Mouse (Mus musculus) gastrocnemius, postnatal 36 days (tissue): ENCODE data around the gene Dlgap5. TPM values are rescaled to one million over a fixed set of nuclear protein-coding genes. Genes with fewer than 3 reads are reported as not detected.
"Not testable (repeated sequence)": the region's sequence is repeated elsewhere in the genome, so short reads cannot be mapped to it uniquely, and the experiment has no call there.

ENCODE experiments used
- DNase-seq, 2 experiments: peaks; one replicate each; pipeline ENCODE4 v3.0.0; 2022
- intact Hi-C: fragments of 180-260 bp; cut with DNase I; formaldehyde crosslinking; loops from one replicate; pipeline ENCODE4 v1.15.1; 2025
- long read RNA-seq, 2 experiments: library from polyadenylated mRNA; stranded (forward); transcript quantifications; one replicate each; pipeline ENCODE4 v2.0.0; 2021
- total RNA-seq, 2 experiments: library from RNA; stranded (reverse); gene quantifications; 2 replicates each; pipeline ENCODE4 v1.2.3; 2021

The Dlgap5 gene
- total RNA-seq: under 1 TPM; 0.49 to 0.56 TPM
- long read RNA-seq, experiment 1: 0 reads
- long read RNA-seq, experiment 2: 0 reads

DNA sequence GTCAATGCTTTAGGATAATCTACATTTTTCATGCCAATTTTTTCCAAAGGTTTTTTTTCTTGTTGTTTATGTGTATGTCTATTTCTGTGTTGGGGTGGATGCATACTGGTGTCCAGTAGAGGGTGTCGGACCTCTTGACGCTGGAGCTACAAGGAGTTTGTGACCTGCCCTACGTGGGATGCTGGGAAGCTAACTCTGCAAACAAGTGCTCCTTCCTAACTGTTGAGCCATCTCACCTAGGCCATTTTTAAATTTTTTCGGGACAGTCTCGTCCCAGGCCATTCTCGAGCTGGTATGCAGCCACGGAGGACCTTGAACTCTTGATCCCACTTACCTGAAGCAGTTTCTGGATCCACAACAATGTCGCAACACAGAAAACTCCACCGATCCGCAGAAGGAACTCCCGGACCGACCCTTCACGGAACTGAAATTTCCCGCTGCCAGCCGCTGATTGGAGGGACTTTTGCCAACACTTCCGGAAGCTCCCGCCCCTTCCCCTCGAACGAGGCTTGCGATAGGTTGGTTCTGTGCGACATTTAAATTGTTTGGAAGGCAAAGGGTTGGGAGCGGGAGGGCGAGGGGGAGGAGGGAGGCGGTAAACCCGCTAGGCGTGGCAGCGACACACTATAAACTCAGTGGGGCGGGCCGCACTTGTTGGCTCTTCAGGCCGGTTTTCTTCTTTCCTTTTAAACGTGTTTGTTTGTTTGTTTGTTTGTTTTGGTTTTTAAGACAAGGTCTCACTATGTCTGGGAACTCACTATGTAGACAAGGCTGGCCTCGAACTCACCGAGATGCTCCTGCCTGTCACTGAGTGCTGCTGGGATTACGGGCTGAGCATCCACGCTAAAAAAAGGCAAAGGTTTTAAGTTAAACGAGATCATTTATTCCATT is at the start of gene Dlgap5:
Gene Dlgap5, minus strand, starts transcription at position 633 of the 891 bp plus-strand sequence.
- intact Hi-C loops: no loop called here
- peak; percentile 87 to 89 for DNase-seq

DNA sequence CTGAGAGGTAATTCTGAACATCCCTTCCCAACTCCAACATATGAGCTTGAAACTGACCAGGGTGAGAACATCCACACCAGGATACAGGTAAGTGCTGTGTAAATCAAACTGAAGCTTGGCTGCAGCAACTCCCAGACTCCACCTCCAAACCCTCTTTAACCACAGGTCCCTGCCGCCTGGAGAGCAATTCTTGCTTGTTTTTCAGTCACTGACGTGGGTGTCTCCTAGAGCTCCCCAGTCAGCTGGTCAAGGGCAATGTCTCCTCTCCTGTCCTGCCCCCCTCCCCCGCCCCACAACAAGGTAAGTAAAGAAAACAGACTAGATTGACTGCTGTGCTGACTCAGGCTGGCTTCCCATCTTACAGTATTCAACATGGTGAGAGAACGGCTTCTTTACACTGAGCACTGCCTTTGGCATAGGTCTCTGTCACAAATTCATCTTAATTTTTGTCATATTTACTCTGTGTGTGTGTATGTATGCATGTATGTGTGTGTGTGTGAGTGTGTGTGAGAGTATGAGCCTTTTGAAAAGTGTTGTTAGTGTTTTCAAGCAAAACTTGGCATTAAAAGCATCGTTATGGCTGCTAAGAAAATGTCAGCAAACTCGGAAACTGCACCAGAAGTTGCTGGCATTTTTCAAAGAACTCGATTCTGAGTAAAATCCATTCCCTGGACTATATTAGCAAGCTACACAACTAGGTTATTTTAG is 47.4 kb upstream of the Dlgap5 start:
- no peak for DNase-seq
- intact Hi-C loops: no loop called here

DNA sequence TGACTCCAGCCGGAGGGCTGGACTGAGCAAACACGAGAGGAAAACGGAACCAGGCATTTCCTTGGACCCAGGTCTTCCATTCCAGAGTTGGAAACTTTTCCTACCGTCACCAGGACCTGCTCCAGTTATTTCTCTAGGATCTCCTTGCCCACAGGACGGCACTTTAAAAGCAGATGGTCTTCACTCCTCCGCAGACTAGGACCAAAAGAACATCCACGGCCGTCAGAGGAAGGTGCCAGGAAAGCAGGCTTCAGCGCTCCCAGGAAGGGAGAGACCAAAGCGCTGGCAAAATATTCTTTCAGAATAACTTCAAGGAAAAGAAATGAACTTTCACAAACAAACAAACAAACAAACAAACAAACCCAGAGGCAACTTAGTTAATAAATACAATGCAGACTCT is 46.2 kb upstream of the Dlgap5 start:
- no peak for DNase-seq
- intact Hi-C loops: no loop called here

DNA sequence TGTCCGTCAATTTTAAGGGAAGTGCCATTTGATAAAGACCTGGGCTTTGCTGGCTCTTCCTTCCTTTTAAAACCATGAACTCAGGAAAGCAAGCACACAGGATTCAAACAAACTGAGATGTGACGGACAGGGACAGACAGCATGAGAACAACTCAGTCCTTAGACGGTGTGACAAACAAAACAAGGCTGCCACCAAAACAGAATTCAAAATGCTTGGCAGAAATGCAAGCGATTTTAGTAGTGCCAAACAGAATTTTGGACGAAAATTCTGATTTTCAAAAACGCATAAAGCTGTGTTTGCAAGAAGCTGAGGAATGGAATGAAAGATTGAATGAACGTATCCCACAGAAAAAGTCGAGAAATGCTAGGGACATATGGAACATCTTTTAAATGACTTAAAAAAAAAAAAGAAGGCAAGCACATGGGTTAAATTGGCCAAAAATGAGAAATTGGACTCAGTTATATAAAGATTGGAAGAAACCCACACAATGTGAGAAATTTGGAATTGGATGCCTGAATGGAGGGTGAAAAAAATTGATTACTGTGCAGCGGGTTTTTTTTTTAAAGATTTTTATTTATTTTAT is 44.8 kb upstream of the Dlgap5 start:
- intact Hi-C loops: no loop called here

DNA sequence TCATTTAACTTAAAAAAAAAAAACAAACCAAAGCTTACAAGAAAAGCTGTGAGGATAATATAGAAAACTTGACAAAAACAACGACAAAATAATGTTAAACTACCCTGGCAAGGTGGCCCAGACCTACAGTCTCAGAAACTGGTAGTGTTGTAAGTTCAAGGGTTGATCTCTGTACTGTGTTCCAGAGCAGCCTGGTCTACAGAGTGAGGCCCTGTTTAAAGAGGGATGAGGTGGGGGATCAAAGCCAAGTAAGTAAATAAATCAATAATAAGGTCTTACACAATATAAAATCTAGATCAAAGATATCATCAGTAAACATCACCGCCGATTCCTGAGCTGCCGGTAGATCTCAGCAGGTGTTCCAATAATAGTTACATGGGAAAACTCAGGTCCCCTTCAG is 44.2 kb upstream of the Dlgap5 start:
- DNase-seq: no peak
- intact Hi-C loops: no loop called here

More for the DNA sequence above, 44.8 kb upstream of the Dlgap5 start:
- no peak for DNase-seq

DNA sequence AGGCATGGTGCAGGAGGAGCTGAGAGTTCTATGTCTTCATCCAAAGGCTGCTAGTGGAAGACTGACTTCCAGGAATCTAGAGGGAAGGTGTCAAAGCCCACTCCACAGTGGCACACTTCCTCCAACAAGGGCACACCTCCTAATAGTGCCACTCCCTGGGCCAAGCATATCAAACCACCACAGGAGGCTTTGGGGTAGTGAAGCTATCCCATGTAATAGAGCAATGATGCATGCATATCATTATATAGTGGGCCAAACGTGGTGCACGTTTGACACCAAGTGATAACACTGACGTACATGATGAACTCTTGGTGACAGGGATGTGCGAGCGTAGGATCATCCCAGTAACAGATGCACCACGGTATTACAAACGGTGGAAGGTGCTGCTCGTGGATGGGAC is 43.8 kb upstream of the Dlgap5 start:
- intact Hi-C loops: no loop called here
- DNase-seq: no peak

DNA sequence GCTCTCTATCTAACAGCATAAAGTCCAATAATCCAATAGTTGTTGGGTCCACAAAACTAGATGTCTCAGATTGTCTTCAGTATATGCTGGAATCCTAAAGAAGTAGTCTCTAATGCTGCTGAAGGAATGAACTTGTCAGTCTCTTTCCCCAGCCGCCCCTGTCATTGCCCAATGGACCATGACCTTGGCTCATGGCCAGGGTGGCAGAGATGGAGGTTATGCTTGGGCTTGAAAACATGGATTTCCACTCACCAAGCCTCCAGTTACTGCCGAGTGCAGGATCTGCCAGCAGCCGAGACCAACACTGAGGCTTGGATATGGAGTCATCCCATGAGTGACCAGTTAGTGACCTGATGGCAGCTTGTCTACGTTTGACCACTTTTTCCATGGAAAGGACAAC is 41.3 kb upstream of the Dlgap5 start:
- no peak for DNase-seq
- intact Hi-C loops: no loop called here

DNA sequence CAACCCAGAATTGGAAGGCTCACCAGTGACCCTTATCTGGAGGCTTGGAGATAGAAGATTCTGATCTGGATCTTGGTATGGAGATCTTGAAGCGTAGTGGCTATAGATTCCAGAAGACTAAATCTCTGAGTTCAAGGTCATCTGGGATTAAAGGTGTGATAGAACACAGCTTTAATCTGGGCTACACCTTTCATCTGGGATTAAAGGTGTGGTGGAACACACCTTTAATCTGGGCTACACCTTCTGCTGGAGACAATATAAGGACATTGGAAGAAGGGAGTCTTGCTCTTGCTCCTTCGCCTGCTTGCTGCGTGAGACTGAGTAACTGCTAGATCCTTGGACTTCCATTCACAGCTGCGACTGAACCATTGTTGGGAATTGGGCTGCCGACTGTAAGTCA is 31.9 kb upstream of the Dlgap5 start, which contains the start of gene Fbxo34:
Gene Fbxo34, plus strand, starts transcription at position 301 of the 400 bp plus-strand sequence.
- intact Hi-C loops, DNase-seq: not testable (repeated sequence)

DNA sequence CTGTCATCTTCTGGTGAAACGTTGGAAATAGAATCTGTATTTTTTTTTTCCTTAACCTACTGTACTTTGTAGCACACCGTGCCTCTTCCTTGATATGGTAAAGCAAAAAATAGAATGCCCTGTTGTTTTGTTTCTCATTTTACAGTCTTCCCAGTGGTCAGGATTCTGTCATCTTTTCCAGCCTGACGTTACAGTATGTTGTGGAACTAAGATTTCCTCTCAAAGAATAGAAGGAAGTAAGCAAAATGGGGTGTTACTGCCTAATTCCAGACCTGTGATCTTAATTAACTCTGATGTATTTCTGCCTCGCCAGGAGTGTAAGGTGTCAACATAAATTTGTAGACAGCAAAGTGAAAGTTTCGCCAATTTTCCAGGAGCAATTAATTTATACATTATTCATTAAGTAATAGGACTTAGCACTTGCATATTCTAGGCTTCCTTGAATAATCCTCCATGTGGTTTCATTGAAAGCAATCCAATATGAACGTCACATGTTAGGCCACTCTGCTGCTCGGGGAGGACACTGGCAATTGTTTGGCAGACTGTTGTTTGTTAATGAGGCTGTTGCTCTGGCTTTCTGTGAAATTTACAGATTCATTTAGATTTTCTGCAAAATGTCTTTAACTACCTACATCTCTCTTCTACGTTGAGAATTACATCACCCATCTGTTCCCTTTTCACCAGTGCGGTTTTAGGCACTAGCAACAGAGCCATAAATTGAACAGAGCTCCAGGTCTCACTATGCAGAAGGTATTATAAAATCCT is 27.3 kb upstream of the Dlgap5 start:
- DNase-seq: no peak
- intact Hi-C loops: no loop called here

DNA sequence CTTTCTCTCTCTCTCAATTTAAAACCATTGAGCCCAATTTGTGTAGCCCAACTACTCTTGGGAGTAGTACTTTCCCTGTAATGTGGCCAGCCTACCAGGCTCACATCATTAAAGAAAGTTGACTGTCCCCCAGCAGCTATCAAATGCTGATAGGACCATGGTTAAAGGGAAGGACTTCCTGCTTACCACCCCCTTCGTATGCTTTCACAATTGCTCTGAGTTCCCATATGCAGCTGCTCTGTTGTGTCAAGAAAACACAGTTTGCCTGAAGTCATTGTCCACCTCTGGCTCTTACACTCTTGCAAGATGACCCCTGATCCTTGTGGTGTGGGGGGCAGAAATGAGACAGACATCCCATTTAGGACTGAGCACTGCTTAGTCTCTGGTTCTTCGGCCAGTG is 26.7 kb upstream of the Dlgap5 start:
- DNase-seq: no peak
- intact Hi-C loops: no loop called here

DNA sequence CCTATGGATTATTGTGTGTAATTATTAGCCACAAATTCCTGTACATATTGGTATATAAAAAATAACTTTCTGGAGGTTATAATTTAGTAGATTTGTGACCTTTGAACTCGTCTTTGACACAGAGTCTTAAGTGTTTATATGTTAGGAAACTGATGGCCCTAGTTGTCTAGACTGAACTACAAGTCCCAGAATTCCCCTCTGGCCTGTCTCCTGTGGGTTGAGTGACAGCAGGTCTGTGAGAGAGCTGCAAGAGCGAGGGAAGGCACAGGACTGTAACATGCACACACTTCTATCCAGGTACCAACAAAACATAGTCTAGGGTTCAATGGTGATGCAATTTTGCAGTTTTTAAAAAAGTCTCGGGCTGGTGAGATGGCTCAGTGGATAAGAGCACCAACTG is 20.7 kb upstream of the Dlgap5 start:
- intact Hi-C loops: no loop called here
- DNase-seq: no peak

DNA sequence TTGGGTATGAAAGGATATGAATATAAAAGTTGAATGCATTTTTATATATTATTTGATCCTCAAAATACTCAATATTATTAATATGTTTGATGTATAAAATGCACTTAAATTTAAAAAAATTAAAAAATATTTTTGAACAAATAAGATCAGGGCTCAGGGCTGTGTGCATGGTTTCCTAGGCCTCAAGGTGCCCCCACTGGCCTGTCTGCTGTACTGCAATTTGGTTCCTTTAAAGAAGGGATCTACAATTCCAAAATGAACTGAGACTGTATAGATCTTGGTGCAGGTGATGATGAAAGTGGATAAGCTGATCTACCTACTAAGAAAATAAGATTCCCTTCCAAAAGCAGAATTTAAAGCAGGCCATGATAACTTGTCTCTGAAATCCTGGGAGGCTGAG is 14.8 kb upstream of the Dlgap5 start:
- intact Hi-C loops: no loop called here
- DNase-seq: no peak

DNA sequence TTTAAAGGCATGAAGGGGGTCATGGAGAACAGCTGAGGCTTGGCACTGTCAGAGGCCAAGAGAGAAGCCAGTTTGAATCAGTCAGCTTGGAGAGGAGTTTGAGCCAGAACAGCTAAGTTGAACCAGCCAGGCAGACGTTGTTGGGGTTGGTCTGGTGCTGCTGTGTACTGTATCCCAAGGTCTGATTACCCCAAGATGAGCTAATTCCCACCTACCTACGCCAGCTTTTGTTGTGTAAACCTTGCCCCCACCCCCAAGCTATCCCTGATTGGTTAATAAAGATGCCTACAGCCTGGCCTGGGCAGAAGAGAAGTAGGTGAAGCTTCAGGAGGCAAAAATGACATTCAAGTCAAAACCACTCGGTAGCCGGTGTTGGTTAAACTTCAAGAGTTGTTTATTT is 4.3 kb upstream of the Dlgap5 start:
- DNase-seq: no peak
- intact Hi-C loops: no loop called here

DNA sequence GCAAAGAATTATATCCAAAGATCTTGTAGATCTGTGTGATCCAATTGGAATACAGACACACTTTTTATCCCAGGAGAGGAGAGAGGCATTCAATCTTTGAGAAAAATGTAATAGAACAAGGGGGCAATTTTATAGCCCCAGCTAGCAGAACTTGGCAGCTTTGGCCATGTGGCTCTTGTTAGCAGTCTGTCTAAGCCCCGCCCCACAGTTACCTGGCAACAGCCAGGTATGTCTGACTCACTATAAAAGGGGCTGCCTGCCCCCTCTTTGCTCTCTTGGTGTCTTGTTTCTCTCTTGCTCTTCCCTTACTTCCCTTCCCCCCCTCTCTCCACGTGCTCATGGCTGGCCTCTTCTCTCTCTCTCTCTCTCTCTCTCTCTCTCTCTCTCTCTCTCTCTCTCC is 3.4 kb upstream of the Dlgap5 start:
- intact Hi-C loops: no loop called here
- DNase-seq: no peak

DNA sequence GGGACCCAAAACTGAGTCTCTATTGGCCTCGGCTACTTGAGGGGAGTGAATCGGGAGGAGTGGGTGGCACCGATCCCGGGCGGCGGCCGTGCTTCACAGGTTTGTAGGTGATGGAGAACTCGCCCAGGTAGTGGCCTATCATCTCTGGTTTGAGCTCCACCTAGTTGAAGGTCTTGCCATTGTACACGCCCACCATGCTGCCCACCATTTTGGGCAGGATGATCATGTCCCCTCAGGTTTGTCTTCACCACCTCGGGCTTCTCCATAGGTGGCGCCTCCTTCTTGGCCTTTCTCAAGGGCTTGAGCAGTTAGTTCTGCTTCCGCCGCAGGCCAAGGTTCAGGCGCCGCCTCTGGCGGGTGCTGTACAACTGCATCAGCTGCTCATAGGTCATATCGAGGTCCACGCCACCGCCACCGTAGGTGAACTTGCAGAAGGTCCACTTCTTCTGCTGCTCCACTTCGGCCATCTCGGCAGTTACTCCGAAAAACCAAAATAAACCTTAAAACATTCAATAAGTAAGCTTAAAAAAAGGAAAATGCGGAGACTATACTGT is 1.6 kb upstream of the Dlgap5 start:
- no peak for DNase-seq
- intact Hi-C loops: no loop called here

DNA sequence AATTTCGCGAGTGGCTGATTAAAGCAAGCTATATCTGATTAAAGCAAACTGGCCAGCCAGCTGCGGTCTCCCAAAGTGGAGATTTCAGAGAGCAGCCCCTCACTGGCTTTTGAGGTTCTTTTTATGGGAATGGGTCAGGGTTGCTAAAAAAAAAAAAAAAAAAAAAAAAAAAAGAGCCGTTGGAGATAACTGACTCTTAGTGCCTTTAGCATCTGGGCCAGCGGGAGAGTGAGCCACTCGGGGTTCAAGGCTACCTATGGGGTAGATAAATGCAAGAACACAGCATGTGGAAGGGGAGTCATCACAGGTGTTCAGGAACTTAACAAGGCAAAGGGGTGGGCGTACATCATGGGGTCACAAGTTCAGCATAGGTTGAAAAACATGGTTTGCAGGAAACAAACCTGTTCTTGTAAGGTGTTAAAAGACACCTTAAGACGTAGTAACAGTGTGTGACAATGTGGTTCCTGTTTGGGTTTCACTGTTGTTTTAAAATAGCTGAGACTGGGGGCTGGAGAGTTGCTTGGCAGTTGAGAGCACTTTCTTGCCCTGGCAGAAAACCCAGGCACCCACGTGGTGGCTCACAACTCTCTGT is 923 bp upstream of the Dlgap5 start:
- no peak for DNase-seq
- intact Hi-C loops: no loop called here

DNA sequence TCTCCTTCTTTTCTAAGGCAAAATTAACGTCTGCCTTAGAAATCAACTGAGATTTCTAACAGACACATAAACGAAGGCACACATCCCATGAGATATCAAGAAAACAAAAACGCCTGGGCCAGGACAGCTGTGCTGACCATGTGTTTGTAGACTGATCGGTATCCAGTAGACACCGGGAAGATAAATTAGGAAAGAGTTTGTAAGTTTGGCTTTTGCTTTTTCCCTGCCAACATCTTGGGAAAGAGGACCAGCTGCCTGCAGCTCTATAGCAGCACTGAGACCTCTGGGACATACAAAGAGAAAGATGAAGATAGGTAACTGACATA is 422 bp upstream of the Dlgap5 start:
- intact Hi-C loops: no loop called here

DNA sequence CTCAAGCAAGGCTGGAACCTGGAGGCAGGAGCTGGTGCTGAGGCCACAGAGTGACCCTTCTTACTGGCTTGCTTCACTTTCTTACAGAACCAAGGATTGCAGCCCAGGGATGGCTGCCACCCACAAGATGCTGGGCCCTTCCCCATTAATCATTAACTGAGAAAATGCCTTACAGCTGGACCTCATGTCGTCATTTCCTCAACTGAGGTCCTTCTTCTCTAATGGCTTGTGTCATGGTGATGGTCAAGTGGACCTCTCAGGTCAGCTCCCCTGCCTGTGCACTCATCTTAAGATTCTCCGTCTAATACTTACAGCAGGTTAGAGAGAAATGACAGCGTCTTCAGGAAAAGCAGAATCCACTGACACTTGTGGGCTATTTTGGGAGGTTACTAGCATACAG is 861 bp downstream of the Dlgap5 start:
- intact Hi-C loops: no loop called here
- DNase-seq: no peak

More for the DNA sequence above, 422 bp upstream of the Dlgap5 start:
- no peak for DNase-seq

DNA sequence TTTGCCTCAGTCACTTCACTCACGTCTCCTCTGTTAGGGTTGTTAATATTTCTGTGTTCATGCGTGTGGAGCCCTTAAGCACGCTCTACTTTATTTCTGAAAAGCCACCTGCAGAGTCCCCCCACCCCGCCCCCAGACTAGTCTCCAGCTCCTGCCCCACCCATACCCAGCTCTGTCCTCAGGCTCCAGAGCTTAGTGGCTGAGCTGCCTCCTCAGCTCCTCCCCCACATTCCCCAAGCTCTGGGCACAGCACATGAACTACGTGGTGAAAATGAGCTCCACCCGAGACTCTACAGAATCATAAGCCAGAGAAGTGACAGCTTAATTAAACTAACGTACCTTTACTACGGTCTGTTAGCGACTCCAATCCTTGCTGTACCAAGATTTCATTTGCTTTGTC is 12.2 kb downstream of the Dlgap5 start:
- DNase-seq: no peak
- intact Hi-C loops: no loop called here

DNA sequence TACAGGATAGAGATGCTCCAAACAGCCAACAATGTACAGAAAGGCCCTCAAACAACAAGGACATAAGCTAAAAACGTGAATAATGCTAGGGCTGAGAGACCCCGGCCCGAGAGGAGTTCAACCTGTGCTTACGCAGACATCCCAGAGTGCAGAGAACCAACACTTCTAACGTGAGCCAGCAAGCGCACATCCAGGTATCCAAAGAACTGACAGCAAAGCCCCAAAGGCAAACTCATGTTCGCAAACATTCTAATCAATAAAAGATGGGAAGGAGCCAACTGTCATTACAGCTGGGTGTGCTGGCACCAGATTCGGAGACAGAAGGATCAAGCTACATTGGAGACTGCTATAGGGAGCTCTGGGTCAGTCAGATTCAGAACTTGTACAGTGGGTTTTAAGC is 15.5 kb downstream of the Dlgap5 start:
- intact Hi-C loops: no loop called here
- DNase-seq: no peak
